28 mouse cellular contexts compared by ENCODE assay signal in the genomic region with DNA sequence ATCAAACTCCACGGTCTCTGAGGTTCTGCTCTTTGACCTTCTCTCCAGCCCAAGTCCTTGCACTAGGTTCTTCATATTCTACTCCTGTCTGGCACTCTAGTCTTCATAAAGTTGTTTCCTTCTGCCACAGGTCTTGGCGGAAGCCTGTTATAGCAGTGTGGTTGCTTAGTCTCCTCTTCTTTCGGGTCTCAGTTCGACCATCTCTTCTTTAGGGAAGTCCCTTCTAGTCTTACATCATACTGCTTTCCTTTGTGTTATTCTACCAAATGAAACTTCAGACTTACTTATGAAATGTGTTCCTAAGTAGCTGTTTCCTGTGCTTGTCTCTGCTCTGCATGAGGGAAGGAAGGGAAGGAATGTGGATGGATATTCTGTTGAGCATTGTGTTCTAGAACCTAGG. TPM values are rescaled to one million over a fixed set of nuclear protein-coding genes. Genes with fewer than 3 reads are reported as not detected.
"Had no signal": no experiment of that assay in that cellular context is flagged by ENCODE, and none has a peak within 500 bp of the region (broad histone marks: within the 10 kb centered on the region; RNA-seq: fewer than 3 reads in every experiment).

No protein-coding gene starts in this region.

- H3K4me3 ChIP-seq: limb, embryonic 10.5 days; limb, embryonic 13.5 days; liver, embryonic 12.5 days; liver, embryonic 15.5 days; lung, embryonic 15.5 days; midbrain, embryonic 12.5 days; midbrain, embryonic 15.5 days; myocyte; neural tube, embryonic 13.5 days had no signal

- DNase-seq: kidney, adult 8-10 months; kidney, postnatal 14 days; kidney, postnatal 4 days; layer of hippocampus, adult 9-11 months; liver; lung, adult 18-20 months; lung, postnatal 10 days; lung, postnatal 36 days; retina, postnatal 1 day; right cerebral cortex, postnatal 25 days; spleen, adult 18-20 months; thymus, adult 18-20 months; thymus, postnatal 36 days had no signal

- H3K4me1 ChIP-seq: liver, embryonic 12.5 days; liver, embryonic 15.5 days; lung, embryonic 15.5 days; midbrain, embryonic 12.5 days; midbrain, embryonic 15.5 days had no signal

- ATAC-seq: liver, embryonic 12.5 days; midbrain, embryonic 15.5 days had no signal

- H3K9me3 ChIP-seq: limb, embryonic 10.5 days; limb, embryonic 13.5 days; liver, embryonic 12.5 days; liver, embryonic 15.5 days; lung, embryonic 15.5 days; midbrain, embryonic 12.5 days; midbrain, embryonic 15.5 days; neural tube, embryonic 13.5 days had no signal

- H3K27ac ChIP-seq: limb, embryonic 10.5 days; limb, embryonic 13.5 days; liver, embryonic 12.5 days; liver, embryonic 15.5 days; lung, embryonic 15.5 days; midbrain, embryonic 12.5 days; midbrain, embryonic 15.5 days; neural tube, embryonic 13.5 days had no signal

- H3K9ac ChIP-seq: limb, embryonic 13.5 days; liver, embryonic 12.5 days; liver, embryonic 15.5 days; lung, embryonic 15.5 days; midbrain, embryonic 12.5 days; midbrain, embryonic 15.5 days; neural tube, embryonic 13.5 days had no signal

- H3K4me2 ChIP-seq: limb, embryonic 13.5 days; liver, embryonic 12.5 days; liver, embryonic 15.5 days; lung, embryonic 15.5 days; midbrain, embryonic 12.5 days; midbrain, embryonic 15.5 days; neural tube, embryonic 13.5 days had no signal

- H3K27me3 ChIP-seq: limb, embryonic 13.5 days; liver, embryonic 12.5 days; liver, embryonic 15.5 days; lung, embryonic 15.5 days; midbrain, embryonic 12.5 days; midbrain, embryonic 15.5 days; neural tube, embryonic 13.5 days had no signal

- H3K36me3 ChIP-seq: limb, embryonic 10.5 days; limb, embryonic 13.5 days; liver, embryonic 12.5 days; liver, embryonic 15.5 days; lung, embryonic 15.5 days; midbrain, embryonic 12.5 days; midbrain, embryonic 15.5 days; neural tube, embryonic 13.5 days had no signal

RNA-seq across cellular contexts. Expression of gene Dusp27, which starts 12.0 kb away (rescaled TPM):
- total RNA-seq: monocyte, adult 5-6 weeks; neutrophil, adult 5-6 weeks had no signal

RNA-seq across cellular contexts. Expression of gene Gpa33, which starts 14.3 kb away (rescaled TPM):
- total RNA-seq: layer of hippocampus, adult 18-20 months; layer of hippocampus, postnatal 25 days; left cerebral cortex, adult 18-20 months; left cerebral cortex, postnatal 25 days; monocyte, adult 5-6 weeks; neutrophil, adult 5-6 weeks had no signal
- polyA plus RNA-seq: liver, embryonic 12.5 days; lung, embryonic 15.5 days; midbrain, embryonic 15.5 days; neural tube, embryonic 13.5 days had no signal
